Mouse (Mus musculus): ENCODE data around the gene Cerkl. TPM values are rescaled to one million over a fixed set of nuclear protein-coding genes. Genes with fewer than 3 reads are reported as not detected.

Gene Cerkl
- polyA plus RNA-seq (2015; fragmentation: Nextera tagmentation; extraction: Ambion mirVana) = 5.2 and 6.5 TPM in 2 replicates

GRCm38 (mm10) chr2:79456575-79457349 is at the start of gene Cerkl, which contains the start of gene Neurod1:
Cerkl (minus strand) TSS chr2:79456785.
Neurod1 (minus strand) TSS chr2:79456751.

Other genes with a start within 250 kb of the Cerkl start
- gene Itga4, start 201.4 kb downstream of the Cerkl start, polyA plus RNA-seq (2015; fragmentation: Nextera tagmentation; extraction: Ambion mirVana) = 33.1 and 34.4 TPM in 2 replicates
- gene Neurod1, start within 50 bp of the Cerkl start, polyA plus RNA-seq (2015; fragmentation: Nextera tagmentation; extraction: Ambion mirVana) = 0.06 TPM in 1 of 2 replicates, not detected in the other
- gene Itprid2, start 178.6 kb upstream of the Cerkl start, polyA plus RNA-seq (2015; fragmentation: Nextera tagmentation; extraction: Ambion mirVana) = 4.1 and 5.0 TPM in 2 replicates

Data from spleen, postnatal 0 days (tissue).